Mouse (Mus musculus) T-helper 2 cell (primary cell): ENCODE measurements around the gene Kif1bp.

Experiments
- in situ Hi-C: fragments of 300-600 bp; cut with MboI, MseI; formaldehyde crosslinking; loops from one replicate; pipeline ENCODE4 v1.15.1; 2025; ENCODE audit warnings: high pct_unique_total_duplicates

Kif1bp gene

DNA sequence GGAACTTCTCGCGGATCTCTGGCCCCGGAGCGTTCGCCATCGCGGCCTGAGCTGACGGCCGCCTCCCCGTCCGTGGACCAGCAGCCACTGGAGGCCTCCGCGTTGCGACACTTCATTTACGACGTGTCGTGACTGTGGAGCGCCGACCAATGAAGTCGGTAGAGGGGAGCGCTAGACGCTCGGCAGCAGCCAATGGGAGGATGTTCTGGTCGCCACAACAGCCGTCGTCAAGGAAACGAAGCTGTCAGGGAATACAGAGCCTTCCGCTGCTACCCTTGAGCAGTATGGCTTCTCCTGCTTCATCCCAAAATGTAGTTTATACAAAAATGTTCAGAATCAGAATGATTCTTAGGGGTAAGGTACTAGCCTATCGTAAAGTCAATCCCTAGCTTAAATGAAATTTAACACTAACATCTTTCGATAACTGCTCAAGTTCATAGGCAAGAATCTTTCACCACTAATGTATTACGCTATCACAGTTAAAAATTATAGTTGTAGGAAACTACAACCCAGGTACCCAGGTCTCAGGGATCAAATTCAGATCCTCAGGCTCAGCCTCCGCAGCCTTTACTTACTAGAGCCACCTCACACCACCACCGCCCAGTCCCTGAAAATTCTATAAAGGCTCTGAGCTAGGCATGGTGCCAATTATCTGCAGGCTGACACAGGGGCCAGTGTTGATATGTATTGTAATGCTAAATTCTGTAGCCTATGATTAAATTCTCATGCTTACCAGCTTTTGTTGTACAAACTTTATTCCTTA is at the start of gene Kif1bp:
Gene Kif1bp, minus strand, starts transcription at position 120 of the 763 bp plus-strand sequence.
- in situ Hi-C loops: loop anchor here (5.0 kb wide), 1 partner anchor 81 kb away; no protein-coding TSS in a partner anchor

DNA sequence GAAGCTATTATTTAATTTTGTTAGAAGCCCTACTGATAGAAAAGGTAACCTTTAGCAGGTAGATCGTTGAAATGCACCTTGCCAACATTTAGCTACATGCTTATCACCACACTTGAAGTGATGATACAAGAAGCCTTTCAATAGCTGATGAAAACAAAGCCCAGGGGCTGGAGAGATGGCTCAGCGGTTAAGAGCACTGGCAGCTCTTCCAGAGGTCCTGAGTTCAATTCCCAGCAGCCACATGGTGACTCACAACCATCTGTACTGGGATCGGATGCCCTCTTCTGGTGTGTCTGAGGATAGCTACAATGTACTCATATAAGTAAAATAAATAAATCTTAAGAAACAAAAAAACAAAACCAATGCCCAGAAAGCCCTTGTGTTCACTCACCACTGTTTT is 25.9 kb upstream of the Kif1bp start:
- in situ Hi-C loops: no loop called here

DNA sequence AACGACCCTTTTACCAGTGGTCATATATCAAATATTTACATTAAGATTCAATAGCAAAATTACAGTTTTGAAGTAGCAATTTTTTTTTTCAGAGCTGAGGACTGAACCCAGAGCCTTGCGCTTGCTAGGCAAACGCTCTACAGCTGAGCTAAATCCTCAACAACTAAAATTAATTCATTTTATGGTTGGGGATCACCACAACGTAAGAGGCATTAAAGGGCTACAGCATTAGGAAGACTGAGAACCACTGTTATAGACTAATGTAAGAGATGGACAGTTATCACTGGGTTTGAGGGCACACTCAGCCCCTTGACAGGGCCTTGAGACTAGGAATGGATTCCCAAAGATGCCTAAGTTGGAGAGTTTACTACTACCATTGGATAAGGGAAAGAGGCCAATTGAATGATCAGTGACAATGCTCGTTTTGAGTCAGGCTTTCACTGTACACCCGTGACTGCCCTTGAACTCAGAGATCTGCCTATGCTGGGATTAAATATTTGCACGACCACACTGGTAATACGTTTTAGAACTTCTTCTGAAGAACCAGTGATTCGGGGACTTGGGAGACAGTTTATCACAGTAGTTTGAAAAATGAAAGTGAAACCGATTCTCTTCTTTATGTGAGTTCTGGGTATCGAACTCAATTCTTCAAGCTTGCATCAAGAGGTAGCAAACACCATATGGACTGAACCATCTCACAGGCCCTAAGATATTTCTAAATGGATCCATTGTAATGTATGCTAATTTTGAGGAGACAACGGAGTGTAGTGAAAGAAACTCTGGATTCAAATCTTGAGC is 25.2 kb upstream of the Kif1bp start:
- in situ Hi-C loops: no loop called here

DNA sequence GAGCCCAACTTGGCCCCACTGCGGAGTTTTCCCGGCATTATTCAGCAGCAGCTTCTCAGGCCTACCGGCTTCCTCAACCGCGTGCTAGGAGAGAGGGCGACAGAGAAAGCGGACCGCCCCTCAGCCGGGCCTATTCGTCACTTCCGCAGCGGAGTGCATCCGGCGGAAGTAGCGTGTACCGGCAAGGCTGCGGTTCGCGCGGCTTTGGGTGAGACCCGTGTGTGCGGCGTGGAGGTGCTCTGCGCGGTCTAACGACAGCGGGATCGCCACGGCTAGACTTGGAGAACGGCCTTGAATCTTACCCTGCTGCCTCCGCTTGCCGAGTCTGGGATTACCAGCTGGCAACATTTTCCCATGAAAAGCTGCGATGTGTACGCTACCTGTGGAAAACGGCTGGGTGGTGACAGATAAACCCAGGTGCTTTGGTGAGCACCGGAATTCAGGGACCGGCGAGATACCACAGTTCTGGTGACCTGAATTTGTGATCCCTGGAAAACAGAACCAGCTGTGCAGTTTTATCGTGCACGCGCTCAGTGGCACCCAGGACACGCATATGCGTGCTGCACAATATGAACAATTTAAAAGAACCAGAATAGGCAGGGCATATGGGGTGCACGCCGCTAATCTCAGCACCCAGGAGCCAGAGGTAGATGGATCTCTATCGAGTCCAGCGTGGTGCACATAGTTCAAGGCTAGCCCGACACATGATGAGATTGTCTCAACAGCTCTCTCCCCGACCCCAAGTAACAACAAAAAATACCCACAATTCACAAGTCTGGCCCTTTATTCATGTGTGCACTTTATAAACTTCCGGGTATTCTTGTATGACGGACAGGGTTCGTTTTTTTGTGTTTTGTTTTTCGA is 24.2 kb upstream of the Kif1bp start, which contains the start of gene Ddx21:
Gene Ddx21, minus strand, starts transcription at position 105 of the 864 bp plus-strand sequence.
- in situ Hi-C loops: no loop called here

DNA sequence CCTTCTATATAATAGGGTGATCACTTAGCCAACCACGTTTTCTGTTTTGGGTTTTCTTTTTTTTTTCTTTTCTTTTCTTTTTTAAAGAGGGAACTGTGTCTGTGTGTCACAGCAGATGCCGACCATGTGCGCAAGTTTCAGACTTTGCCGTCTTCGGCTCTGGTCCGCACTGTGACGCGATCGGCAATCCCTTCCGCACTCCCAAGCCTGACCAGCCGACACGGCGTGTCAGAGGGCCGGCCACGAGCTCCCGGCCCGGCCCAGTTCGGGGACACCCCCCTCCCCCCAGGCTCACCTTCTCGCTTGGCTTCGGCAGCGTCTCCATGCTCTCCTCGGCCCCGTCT is 23.5 kb upstream of the Kif1bp start:
- in situ Hi-C loops: no loop called here

DNA sequence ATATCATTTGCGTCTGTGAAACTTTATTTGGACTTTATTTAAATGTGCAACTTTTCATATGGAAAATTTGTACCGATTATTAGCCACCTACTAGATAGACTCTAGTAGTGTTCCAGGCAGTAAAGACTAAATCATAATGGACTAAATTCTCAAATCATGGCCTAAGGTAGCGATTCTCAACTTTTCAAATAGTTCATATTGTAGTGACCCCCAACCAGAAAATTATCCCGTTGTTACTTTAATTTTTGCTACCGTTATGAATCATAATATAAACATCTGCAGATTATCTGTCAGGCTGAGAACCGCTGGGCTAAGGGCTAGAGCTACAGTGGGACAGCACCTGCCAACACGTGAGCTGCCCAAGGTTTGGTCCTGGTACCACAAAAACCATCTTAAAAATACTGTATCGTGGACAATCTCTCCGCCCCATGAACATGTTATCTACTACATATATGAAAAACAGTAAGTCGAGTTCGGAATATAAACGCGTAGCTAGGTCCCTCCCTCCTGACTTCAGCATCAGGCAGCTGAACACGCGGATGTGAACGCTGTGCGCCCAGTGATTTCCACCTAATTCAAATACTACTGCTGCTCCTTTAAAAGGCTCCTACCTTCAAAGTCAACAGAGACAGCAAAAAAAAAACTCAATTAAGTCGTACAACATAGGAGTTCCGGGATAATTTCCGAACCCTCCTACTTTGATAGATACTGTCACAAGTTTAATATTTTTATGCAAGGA is 23.0 kb upstream of the Kif1bp start:
- in situ Hi-C loops: no loop called here

DNA sequence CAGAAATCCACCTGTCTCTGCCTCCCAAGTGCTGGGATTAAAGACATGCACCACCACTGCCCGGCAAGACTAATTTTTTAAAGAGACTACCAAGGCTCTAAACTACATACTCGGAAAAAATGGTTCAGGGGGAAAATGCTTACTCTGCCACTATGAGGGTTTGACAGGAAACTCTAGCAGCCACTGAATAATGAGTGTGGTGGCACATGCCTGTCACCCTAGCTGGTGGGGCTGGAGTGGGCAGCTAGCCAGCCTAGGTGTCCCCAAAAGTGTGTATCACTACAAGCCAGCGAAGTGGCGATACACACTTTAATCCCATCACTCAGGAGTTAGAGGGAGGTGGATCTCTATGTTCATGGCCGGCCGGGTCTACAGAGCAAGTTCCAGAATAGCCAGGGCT is 21.8 kb upstream of the Kif1bp start:
- in situ Hi-C loops: no loop called here

DNA sequence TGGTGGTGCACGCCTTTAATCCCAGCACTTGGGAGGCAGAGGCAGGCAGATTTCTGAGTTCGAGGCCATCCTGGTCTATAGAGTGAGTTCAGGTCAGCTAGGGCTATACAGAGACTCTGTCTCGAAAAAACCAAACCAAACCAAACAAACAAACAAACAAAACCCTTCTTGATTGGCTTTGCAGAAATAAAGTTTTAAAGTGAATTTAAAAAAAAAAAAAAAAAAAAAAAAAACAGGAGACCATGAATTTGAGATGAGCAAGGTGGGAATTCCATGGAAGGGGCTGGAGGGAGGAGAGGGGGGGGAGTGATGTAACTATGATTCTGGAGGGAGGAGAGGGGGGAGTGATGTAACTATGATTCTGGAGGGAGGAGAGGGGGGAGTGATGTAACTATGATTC is 21.1 kb upstream of the Kif1bp start:
- in situ Hi-C loops: loop anchor here (10.0 kb wide), 1 partner anchor 45 kb away; no protein-coding TSS in a partner anchor

- in situ Hi-C loops: loop anchor here (10.0 kb wide), 1 partner anchor 52 kb away; no protein-coding TSS in a partner anchor
Measured at GRCm38 (mm10) chr10:62592496-62592895, 14.2 kb upstream of the Kif1bp start.

- in situ Hi-C loops: loop anchor here (10.0 kb wide), 1 partner anchor 55 kb away; no protein-coding TSS in a partner anchor
Measured at GRCm38 (mm10) chr10:62590200-62590599, 11.9 kb upstream of the Kif1bp start.

DNA sequence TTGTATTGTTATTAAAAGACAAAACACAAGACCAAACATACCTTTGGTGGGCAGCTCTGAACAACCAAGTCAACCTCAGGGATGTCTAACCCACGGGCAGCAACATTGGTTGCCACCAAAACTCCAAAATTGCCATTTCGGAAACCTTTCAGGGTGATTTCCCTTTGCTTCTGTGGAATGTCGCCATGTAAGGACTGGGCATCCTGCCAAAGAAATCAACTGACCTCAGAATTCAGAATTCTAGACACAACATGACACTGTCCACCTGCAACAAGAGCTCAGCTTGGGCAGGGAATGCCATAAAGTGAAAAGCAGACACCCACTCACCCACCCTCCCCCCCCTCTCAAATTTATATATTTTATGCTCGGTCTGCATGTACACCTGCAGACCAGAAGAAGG is 10.4 kb upstream of the Kif1bp start:
- in situ Hi-C loops: no loop called here

DNA sequence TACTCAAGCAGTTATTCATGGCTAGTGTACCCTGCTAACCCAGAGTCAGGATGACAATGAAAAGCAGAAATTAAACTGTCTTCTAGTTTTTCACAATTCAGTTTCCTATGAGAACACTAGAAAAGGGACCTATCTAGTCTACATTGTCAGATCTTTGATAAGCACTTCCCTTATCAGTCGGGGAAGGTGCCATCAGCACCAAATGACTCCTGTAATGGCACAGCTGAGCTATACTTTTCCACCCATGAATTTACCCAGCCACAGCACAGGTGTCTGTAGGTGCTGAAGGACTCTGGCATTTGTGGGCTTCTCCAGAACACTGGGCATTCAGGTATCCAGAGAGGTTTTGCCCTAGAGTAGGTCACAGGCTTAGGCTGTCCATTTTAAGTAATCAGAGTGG is 5.0 kb upstream of the Kif1bp start:
- in situ Hi-C loops: no loop called here

DNA sequence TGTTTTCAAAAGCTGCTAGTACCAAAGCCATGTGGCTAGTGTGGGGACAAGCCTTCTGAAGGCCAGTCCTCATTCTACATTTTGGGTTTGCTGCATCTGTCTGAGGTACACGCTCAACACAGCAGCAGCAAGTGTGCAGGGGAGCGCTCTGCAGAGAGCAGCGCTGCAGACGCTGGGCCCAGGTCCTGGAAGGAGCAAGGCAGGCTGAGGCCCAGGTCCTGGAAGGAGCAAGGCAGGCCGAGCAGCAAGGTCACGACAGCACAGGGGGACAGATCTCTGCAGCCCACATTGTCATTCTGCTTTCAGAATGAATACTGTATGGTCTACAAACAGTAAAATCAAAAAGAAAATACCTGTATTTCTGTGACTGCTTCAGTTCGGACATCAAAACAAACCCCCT is 4.4 kb upstream of the Kif1bp start:
- in situ Hi-C loops: no loop called here

GRCm38 (mm10) chr10:62582263-62582662 is 4.0 kb upstream of the Kif1bp start:
- in situ Hi-C loops: no loop called here

DNA sequence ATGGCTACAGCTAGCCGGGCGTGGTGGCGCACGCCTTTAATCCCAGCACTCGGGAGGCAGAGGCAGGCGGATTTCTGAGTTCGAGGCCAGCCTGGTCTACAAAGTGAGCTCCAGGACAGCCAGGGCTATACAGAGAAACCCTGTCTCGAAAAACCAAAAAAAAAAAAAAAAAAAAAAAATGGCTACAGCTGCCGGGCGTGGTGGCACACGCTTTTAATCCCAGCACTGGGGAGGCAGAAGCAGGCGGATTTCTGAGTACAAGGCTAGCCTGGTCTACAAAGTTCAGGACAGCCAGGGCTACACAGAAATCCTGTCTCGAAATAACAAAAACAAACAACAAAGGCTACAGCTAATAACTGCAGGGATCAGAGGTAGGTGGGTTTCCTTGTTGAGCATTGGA is 872 bp upstream of the Kif1bp start:
- in situ Hi-C loops: loop anchor here (5.0 kb wide), 1 partner anchor 82 kb away; no protein-coding TSS in a partner anchor

DNA sequence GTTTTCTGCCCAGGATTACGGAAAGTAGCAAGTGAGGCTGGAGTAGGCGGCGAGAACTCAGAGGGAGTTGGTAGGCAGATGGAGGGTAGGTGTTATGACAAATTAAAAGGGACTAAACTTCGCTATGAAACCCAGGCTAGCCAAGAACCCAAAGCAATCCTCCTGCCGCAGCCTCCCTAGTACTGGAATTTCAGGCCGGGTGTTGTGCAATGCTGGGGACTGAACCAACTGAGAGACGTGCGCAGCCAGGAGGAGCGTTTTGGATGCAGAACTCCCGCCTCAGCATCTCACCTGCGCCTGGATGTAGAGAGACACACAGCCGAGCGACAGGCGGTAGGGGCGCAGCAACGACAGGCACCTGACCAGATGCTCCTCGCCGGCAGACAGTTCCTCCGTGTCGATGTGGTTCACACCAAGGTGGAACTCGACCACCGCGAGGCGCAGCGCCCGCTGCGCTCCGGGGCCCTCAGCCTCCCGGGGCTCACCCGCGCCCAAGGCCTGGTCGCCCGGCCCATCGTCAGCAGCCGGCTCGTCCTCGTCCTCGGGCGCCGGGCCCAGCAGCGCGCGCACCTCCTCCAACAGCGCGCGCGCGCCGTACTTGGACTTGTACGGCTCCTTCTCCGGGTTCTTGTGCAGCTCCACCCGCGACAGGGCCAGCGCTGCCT is 452 bp downstream of the Kif1bp start:
- in situ Hi-C loops: loop anchor here (5.0 kb wide), 1 partner anchor 81 kb away; no protein-coding TSS in a partner anchor

DNA sequence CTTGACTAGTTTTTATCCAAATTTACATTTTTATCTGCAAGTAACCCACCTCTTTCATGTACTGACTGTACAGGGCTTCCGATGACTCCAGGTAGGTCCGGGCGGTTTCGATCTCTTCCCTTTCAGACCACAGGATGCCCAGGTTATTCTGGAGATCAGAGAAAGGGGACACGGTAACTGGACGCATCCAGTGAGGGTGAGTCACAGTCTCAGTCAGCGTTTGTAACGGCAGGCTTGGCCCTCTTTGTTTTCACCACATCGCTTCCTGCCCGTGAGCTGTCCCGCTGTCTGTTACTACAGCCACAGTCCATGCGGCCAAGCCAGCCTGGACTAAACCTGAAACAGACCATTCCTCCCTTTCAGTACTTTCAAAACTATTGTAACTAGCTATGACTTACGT is 3.3 kb downstream of the Kif1bp start:
- in situ Hi-C loops: loop anchor here (5.0 kb wide), 1 partner anchor 78 kb away; no protein-coding TSS in a partner anchor

GRCm38 (mm10) chr10:62570126-62570871 is 8.0 kb downstream of the Kif1bp start:
- in situ Hi-C loops: no loop called here

- in situ Hi-C loops: no loop called here
Measured at GRCm38 (mm10) chr10:62568861-62569260, 9.4 kb downstream of the Kif1bp start.

DNA sequence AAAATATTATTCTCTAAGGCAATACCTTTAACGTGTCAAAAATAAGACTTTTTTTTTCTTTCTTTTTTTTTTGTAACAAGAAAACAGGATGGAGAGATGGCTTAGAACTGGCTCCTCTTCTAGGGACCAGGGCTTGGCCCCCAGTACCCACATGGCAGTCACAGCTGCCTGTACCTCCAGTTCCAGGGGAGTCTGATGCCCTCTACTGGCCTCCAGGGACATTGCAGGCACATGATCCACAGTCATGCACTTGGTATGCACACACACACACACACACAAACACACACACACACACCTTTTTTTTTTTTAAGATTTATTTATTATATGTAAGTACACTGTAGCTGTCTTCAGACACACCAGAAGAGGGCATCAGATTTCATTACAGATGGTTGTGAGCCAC is 20.5 kb downstream of the Kif1bp start:
- in situ Hi-C loops: no loop called here
